Mouse (Mus musculus) midbrain, postnatal 0 days (tissue): ENCODE data around the gene Add2. TPM values are rescaled to one million over a fixed set of nuclear protein-coding genes. Genes with fewer than 3 reads are reported as not detected.
A peak's percentile ranks its signal among the peaks of the same experiment; 100 is the strongest.

Experiments
- ATAC-seq: fragments of 200-750 bp; cut with Nextera tagmentation; 2 replicates; pipeline ENCODE4 v1.8.0; 2017; ENCODE audit warnings: moderate number of reproducible peaks, mild to moderate bottlenecking, moderate TSS enrichment, moderate library complexity; ENCODE audit not compliant: low FRiP score
- DNase-seq: peaks from one replicate; pipeline ENCODE4 v3.0.0-alpha.2; 2015; ENCODE audit warnings: low spot score
- H3K27ac ChIP-seq: fragments of 300-500 bp; sonication (generic); 2 replicates; pipeline ENCODE4 v1.5.1; 2014; ENCODE audit warnings: low read depth, mild to moderate bottlenecking, low read length, mixed read lengths
- H3K27me3 ChIP-seq: fragments of 300-500 bp; sonication (generic); 2 replicates; pipeline ENCODE4 v1.6.1; 2014; ENCODE audit warnings: low read length, control low read depth, mixed read lengths; ENCODE audit not compliant: insufficient read depth
- H3K36me3 ChIP-seq: fragments of 300-500 bp; sonication (generic); 2 replicates; pipeline ENCODE4 v1.6.1; 2014; ENCODE audit warnings: low read length, control low read depth, mixed read lengths; ENCODE audit not compliant: insufficient read depth
- H3K4me1 ChIP-seq: fragments of 300-500 bp; sonication (generic); 2 replicates; pipeline ENCODE4 v1.6.1; 2014; ENCODE audit warnings: mild to moderate bottlenecking, control low read depth, antibody characterized with exemption, low read length, mixed read lengths; ENCODE audit not compliant: insufficient read depth
- H3K4me2 ChIP-seq: fragments of 300-500 bp; sonication (generic); 2 replicates; pipeline ENCODE4 v1.6.1; 2014; ENCODE audit warnings: low read depth, mild to moderate bottlenecking, low read length, mixed read lengths; ENCODE audit not compliant: poor library complexity, severe bottlenecking
- H3K4me3 ChIP-seq: fragments of 300-500 bp; sonication (generic); 2 replicates; pipeline ENCODE4 v1.5.1; 2014; ENCODE audit warnings: low read depth, mild to moderate bottlenecking, low read length, moderate library complexity
- H3K9ac ChIP-seq: fragments of 300-500 bp; sonication (generic); replicated peaks from 2 replicates; pipeline ENCODE4 v1.6.1; 2014; ENCODE audit warnings: mild to moderate bottlenecking, low read length, moderate library complexity, mixed read lengths; ENCODE audit not compliant: poor library complexity, severe bottlenecking
- H3K9me3 ChIP-seq: fragments of 300-500 bp; sonication (generic); 2 replicates; pipeline ENCODE4 v1.6.1; 2016; ENCODE audit warnings: low read length, control low read depth
- CTCF ChIP-seq: IDR thresholded peaks from 2 replicates; pipeline ENCODE4 v1.5.1; 2016; ENCODE audit warnings: antibody characterized with exemption, mild to moderate bottlenecking
- WGBS: fragments of 180-500 bp; shearing (Covaris S2); extraction: QIAGEN DNeasy Blood & Tissue Kit; methylation state at CpG from one replicate; pipeline ENCODE4 v1.1.7; 2014; 5-methylcytosine and 5-hydroxymethylcytosine counted together
- polyA plus RNA-seq: library from polyadenylated mRNA; unstranded; fragments of >200 nt; fragmentation: Nextera tagmentation; extraction: Ambion mirVana; gene quantifications from 2 replicates; pipeline ENCODE4 v1.2.1, GENCODE M21; 2015
- total RNA-seq: library from RNA; depleted of rRNA; stranded (reverse); fragments of >200 nt; gene quantifications from 2 replicates; pipeline ENCODE4 v1.2.3, GENCODE M21; 2014

Gene Add2
- total and polyA plus RNA-seq, 2 experiments from 2014 or later = 124 to 159 TPM

GRCm38 (mm10) chr6:86094202-86094838 lies 65.8 kb downstream of the Add2 start:
- no peaks in the 10 kb centered on the region; the same call in 1 of the 2 replicates for H3K4me1 ChIP-seq
- peaks cover 29% of the 10 kb centered on the region for H3K36me3 ChIP-seq
- H3K9me3 ChIP-seq = no peaks in the 10 kb centered on the region
- no peak overlapping the region for H3K9ac ChIP-seq
- no peaks in the 10 kb centered on the region for H3K27me3 ChIP-seq
- no peak for TF ChIP-seq CTCF
- no peak overlapping the region for H3K4me2 ChIP-seq
- H3K27ac ChIP-seq = no peak overlapping the region
- WGBS = 81% methylated on average over 10 of the region's 10 CpGs
- no peak for DNase-seq
- H3K4me3 ChIP-seq = no peak overlapping the region
- ATAC-seq = no peak

DNA sequence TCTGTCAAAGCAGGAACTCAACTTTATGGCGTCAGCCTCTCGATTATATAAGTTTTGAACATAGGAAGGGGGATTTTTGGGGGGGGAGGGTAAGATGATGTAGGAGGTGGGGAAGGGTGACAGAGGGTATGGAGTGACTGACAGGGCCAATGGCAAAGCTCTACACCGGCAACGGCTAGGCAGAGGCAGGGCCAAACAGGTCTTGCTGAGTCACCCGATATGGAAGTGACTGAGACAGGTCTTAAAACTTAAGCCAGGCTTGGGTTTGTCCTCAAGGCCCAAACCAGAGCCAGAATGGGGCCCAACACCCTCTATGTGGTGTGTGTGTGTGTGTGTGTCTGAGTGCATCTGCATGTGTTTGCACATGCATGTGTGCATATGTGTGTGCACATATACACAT lies 67.0 kb downstream of the Add2 start:
- no peak for ATAC-seq
- DNase-seq = no peak
- H3K27ac ChIP-seq = no peak overlapping the region
- TF ChIP-seq CTCF = no peak
- H3K4me1 ChIP-seq = no peaks in the 10 kb centered on the region; the same call in 1 of the 2 replicates
- no peaks in the 10 kb centered on the region for H3K9me3 ChIP-seq
- 94% methylated on average over 5 of the region's 5 CpGs for WGBS
- peaks cover 29% of the 10 kb centered on the region for H3K36me3 ChIP-seq
- no peak overlapping the region for H3K4me3 ChIP-seq
- H3K27me3 ChIP-seq = no peaks in the 10 kb centered on the region
- no peak overlapping the region for H3K4me2 ChIP-seq
- no peak overlapping the region for H3K9ac ChIP-seq

DNA sequence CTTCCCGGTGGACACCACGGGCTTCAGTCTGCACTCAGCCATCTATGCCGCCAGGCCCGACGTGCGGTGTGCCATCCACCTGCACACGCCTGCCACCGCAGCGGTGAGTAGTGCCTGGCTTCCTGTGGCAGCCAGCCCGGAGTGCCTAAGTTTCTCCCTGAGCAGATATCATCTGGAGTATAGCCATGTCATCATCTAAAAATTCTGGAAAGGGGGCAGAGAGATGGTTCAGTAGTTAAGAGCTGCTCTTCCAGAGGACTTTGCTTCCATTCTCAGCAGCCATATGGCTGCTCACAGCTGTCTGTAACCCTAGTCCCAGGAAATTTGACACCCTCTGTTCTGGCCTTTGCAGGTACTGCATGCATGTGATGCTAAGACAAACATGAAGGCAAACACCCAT lies 68.3 kb downstream of the Add2 start:
- no peak for DNase-seq
- no peak overlapping the region for H3K27ac ChIP-seq
- no peak for TF ChIP-seq CTCF
- H3K4me1 ChIP-seq = no peaks in the 10 kb centered on the region; the same call in 1 of the 2 replicates
- H3K9ac ChIP-seq = no peak overlapping the region
- H3K4me3 ChIP-seq = no peak overlapping the region
- 94% methylated on average over 10 of the region's 10 CpGs for WGBS
- no peak for ATAC-seq
- H3K27me3 ChIP-seq = no peaks in the 10 kb centered on the region
- peaks cover 38% of the 10 kb centered on the region for H3K36me3 ChIP-seq
- H3K4me2 ChIP-seq = no peak overlapping the region
- no peaks in the 10 kb centered on the region for H3K9me3 ChIP-seq

- H3K9ac ChIP-seq = no peak overlapping the region
- no peaks in the 10 kb centered on the region for H3K27me3 ChIP-seq
- peaks cover 40% of the 10 kb centered on the region for H3K36me3 ChIP-seq
- H3K9me3 ChIP-seq = no peaks in the 10 kb centered on the region
- DNase-seq (no peak), ATAC-seq (no peak)
- no peaks in the 10 kb centered on the region; the same call in 1 of the 2 replicates for H3K4me1 ChIP-seq
- H3K4me2 ChIP-seq = no peak overlapping the region
- no peak for TF ChIP-seq CTCF
- WGBS = 77% methylated on average over 4 of the region's 4 CpGs
- no peak overlapping the region for H3K27ac ChIP-seq
- no peak overlapping the region for H3K4me3 ChIP-seq
Observed at GRCm38 (mm10) chr6:86097155-86097554, 68.7 kb downstream of the Add2 start.

- no peak overlapping the region for H3K27ac ChIP-seq
- H3K4me1 ChIP-seq = no peaks in the 10 kb centered on the region; the same call in 1 of the 2 replicates
- H3K4me2 ChIP-seq = no peak overlapping the region
- H3K9ac ChIP-seq = no peak overlapping the region
- WGBS = 74% methylated on average over 4 of the region's 4 CpGs
- peak; percentile 27 for DNase-seq
- no peak overlapping the region for H3K4me3 ChIP-seq
- peak; percentile 54 for TF ChIP-seq CTCF
- ATAC-seq = no peak
- H3K27me3 ChIP-seq = no peaks in the 10 kb centered on the region
- no peaks in the 10 kb centered on the region for H3K9me3 ChIP-seq
- peaks cover 44% of the 10 kb centered on the region for H3K36me3 ChIP-seq
Observed at GRCm38 (mm10) chr6:86099003-86099402, 70.5 kb downstream of the Add2 start.

DNA sequence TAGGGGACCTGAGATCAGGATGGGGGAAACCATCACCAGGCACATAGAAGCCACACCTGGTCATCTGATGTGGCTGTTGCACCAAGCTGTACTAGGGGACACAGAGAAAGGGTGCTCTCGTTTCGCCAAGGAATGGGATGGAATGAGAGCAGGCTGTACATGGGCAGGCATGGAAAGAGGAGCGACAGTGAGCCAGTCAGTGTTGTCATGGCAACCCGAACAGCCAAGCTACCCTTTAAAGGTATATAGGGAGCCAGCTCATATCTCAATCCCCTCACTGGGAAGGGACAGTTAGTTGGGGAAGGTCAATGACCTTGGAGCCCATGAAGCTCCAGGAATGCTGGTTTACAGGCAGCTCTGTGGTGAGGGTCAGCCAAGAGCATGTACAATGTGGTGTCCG lies 73.0 kb downstream of the Add2 start:
- 71% methylated on average over 5 of the region's 5 CpGs for WGBS

More for the DNA sequence above, 73.0 kb downstream of the Add2 start:
- Histone ChIP-seq H3K4me3 (no peak overlapping the region), H3K27ac (0 out of 2 replicates have a peak overlapping the region, but pooled peaks have one; percentile 18), H3K36me3 (peaks cover 61% of the 10 kb centered on the region), H3K4me1 (no peaks in the 10 kb centered on the region; the same call in 1 of the 2 replicates), H3K9ac (no peak overlapping the region), H3K27me3 (no peaks in the 10 kb centered on the region), H3K9me3 (no peaks in the 10 kb centered on the region), H3K4me2 (no peak overlapping the region)
- TF ChIP-seq CTCF = no peak
- DNase-seq (no peak), ATAC-seq (no peak)
